Mouse (Mus musculus) limb, embryonic 13.5 days (tissue): ENCODE results near the gene Fkbp2. TPM values are rescaled to one million over a fixed set of nuclear protein-coding genes. Genes with fewer than 3 reads are reported as not detected.

Experiments used
- ATAC-seq: fragments of 200-750 bp; cut with Nextera tagmentation; 2 replicates; pipeline ENCODE4 v1.8.0; 2017; ENCODE audit warnings: low read depth, moderate number of reproducible peaks, moderate TSS enrichment; ENCODE audit not compliant: low FRiP score
- H3K27ac ChIP-seq: fragments of 300-500 bp; sonication (generic); 2 replicates; pipeline ENCODE4 v1.5.1; 2015; ENCODE audit warnings: inconsistent platforms, mild to moderate bottlenecking, moderate library complexity
- H3K27me3 ChIP-seq: fragments of 300-500 bp; sonication (generic); 2 replicates; pipeline ENCODE4 v1.6.1; 2015; ENCODE audit warnings: mild to moderate bottlenecking, inconsistent platforms
- H3K36me3 ChIP-seq: fragments of 300-500 bp; sonication (generic); 2 replicates; pipeline ENCODE4 v1.6.1; 2015; ENCODE audit warnings: inconsistent platforms, mild to moderate bottlenecking, moderate library complexity
- H3K4me1 ChIP-seq: fragments of 300-500 bp; sonication (generic); 2 replicates; pipeline ENCODE4 v1.6.1; 2015; ENCODE audit warnings: inconsistent platforms
- H3K4me2 ChIP-seq: fragments of 300-500 bp; sonication (generic); replicated peaks from 2 replicates; pipeline ENCODE4 v1.6.1; 2015; ENCODE audit warnings: inconsistent platforms, mild to moderate bottlenecking, moderate library complexity
- H3K4me3 ChIP-seq: fragments of 300-500 bp; sonication (generic); 2 replicates; pipeline ENCODE4 v1.5.1; 2015; ENCODE audit warnings: moderate library complexity, mild to moderate bottlenecking, inconsistent platforms
- H3K9ac ChIP-seq: fragments of 300-500 bp; sonication (generic); 2 replicates; pipeline ENCODE4 v1.6.1; 2015; ENCODE audit warnings: mild to moderate bottlenecking, inconsistent platforms
- H3K9me3 ChIP-seq: fragments of 300-500 bp; sonication (generic); 2 replicates; pipeline ENCODE4 v1.6.1; 2016; ENCODE audit warnings: inconsistent platforms
- WGBS: fragments of 180-500 bp; shearing (Covaris S2); methylation state at CpG from one replicate; pipeline ENCODE4 v1.1.7; 2015; 5-methylcytosine and 5-hydroxymethylcytosine counted together
- polyA plus RNA-seq: library from polyadenylated mRNA; unstranded; fragments of >200 nt; fragmentation: Nextera tagmentation; extraction: Ambion mirVana; gene quantifications from 2 replicates; pipeline ENCODE4 v1.2.1, GENCODE M21; 2015

Fkbp2 gene
- polyA plus RNA-seq, 1 experiment from 2014 or later = 89.3 TPM

GRCm38 (mm10) chr19:6942764-6943163, 37.5 kb downstream of the Fkbp2 start:
- Histone ChIP-seq H3K4me2 (peak overlapping the region; percentile 98), H3K36me3 (peaks cover 11% of the 10 kb centered on the region; the same call in 1 of the 2 replicates), H3K4me1 (peaks cover 24% of the 10 kb centered on the region), H3K9me3 (no peaks in the 10 kb centered on the region), H3K9ac (peak overlapping the region; percentile 85), H3K4me3 (peak overlapping the region; percentile 70), H3K27ac (peak overlapping the region; percentile 90), H3K27me3 (0 out of 2 replicates have a peak, but pooled peaks cover 1% of the 10 kb centered on the region)
- WGBS = 24% methylated on average over 5 of the region's 5 CpGs
- ATAC-seq = 0 out of 2 replicates have a peak, but pooled peaks have one; percentile 2

GRCm38 (mm10) chr19:6942249-6942691, 38.0 kb downstream of the Fkbp2 start, which contains the start of gene Gpr137:
Gpr137 (minus strand) TSS chr19:6942480.
- H3K27me3 ChIP-seq = 0 out of 2 replicates have a peak, but pooled peaks cover 4% of the 10 kb centered on the region
- H3K4me1 ChIP-seq = peaks cover 24% of the 10 kb centered on the region
- peaks cover 11% of the 10 kb centered on the region; the same call in 1 of the 2 replicates for H3K36me3 ChIP-seq
- peak within 1 kb of the TSS; percentile 70 for H3K4me3 ChIP-seq
- no peaks in the 10 kb centered on the region for H3K9me3 ChIP-seq
- peak within 1 kb of the TSS; percentile 90 for H3K27ac ChIP-seq
- ATAC-seq = peak; percentile 88
- H3K4me2 ChIP-seq = peak within 1 kb of the TSS; percentile 98
- WGBS = under 1% methylated on average over 27 of the region's 27 CpGs
- peak within 1 kb of the TSS; percentile 89 for H3K9ac ChIP-seq

GRCm38 (mm10) chr19:6941372-6942248, 38.7 kb downstream of the Fkbp2 start, which contains the start of gene Bad:
Bad (plus strand) TSS chr19:6941861.
- peak; percentile 77 for ATAC-seq
- Histone ChIP-seq H3K4me3 (peak within 1 kb of the TSS; percentile 70), H3K27ac (peak within 1 kb of the TSS; percentile 90), H3K9me3 (no peaks in the 10 kb centered on the region), H3K9ac (peak within 1 kb of the TSS; percentile 89), H3K4me1 (peaks cover 24% of the 10 kb centered on the region), H3K4me2 (peak within 1 kb of the TSS; percentile 98), H3K27me3 (peaks cover 7% of the 10 kb centered on the region; the same call in 1 of the 2 replicates), H3K36me3 (peaks cover 11% of the 10 kb centered on the region; the same call in 1 of the 2 replicates)
- WGBS = under 1% methylated on average over 83 of the region's 83 CpGs

- Histone ChIP-seq H3K9me3 (no peaks in the 10 kb centered on the region), H3K4me2 (peak overlapping the region; percentile 98), H3K27me3 (peaks cover 16% of the 10 kb centered on the region), H3K4me1 (peaks cover 24% of the 10 kb centered on the region), H3K4me3 (peak overlapping the region; percentile 70), H3K36me3 (peaks cover 5% of the 10 kb centered on the region; the same call in 1 of the 2 replicates), H3K27ac (no peak overlapping the region), H3K9ac (peak overlapping the region; percentile 89)
- peak; percentile 2; the same call in 1 of the 2 replicates for ATAC-seq
- 22% methylated on average over 28 of the region's 29 CpGs for WGBS
Observed at GRCm38 (mm10) chr19:6940396-6941351, 39.6 kb downstream of the Fkbp2 start.

- 89% methylated on average over 20 of the region's 20 CpGs for WGBS
- Histone ChIP-seq H3K4me3 (no peak overlapping the region), H3K9ac (no peak overlapping the region), H3K9me3 (no peaks in the 10 kb centered on the region), H3K4me2 (peak overlapping the region; percentile 98; the same call in 1 of the 2 replicates), H3K27me3 (peaks cover 29% of the 10 kb centered on the region), H3K4me1 (peaks cover 24% of the 10 kb centered on the region), H3K36me3 (no peaks in the 10 kb centered on the region), H3K27ac (no peak overlapping the region)
- no peak for ATAC-seq
Observed at GRCm38 (mm10) chr19:6939106-6940002, 40.9 kb downstream of the Fkbp2 start.

GRCm38 (mm10) chr19:6937541-6938465, 42.5 kb downstream of the Fkbp2 start:
- H3K9ac ChIP-seq = no peak overlapping the region

GRCm38 (mm10) chr19:6936299-6936698, 44.0 kb downstream of the Fkbp2 start:
- Histone ChIP-seq H3K36me3 (no peaks in the 10 kb centered on the region), H3K9me3 (no peaks in the 10 kb centered on the region), H3K4me1 (peaks cover 25% of the 10 kb centered on the region), H3K4me3 (no peak overlapping the region), H3K27me3 (peaks cover 59% of the 10 kb centered on the region), H3K9ac (no peak overlapping the region), H3K4me2 (no peak overlapping the region), H3K27ac (no peak overlapping the region)
- no peak for ATAC-seq
- WGBS = 15% methylated on average over 3 of the region's 3 CpGs

More at GRCm38 (mm10) chr19:6937541-6938465, 42.5 kb downstream of the Fkbp2 start:
- no peak overlapping the region for H3K27ac ChIP-seq
- peaks cover 44% of the 10 kb centered on the region for H3K27me3 ChIP-seq
- no peaks in the 10 kb centered on the region for H3K9me3 ChIP-seq
- 78% methylated on average over 16 of the region's 16 CpGs for WGBS
- no peaks in the 10 kb centered on the region for H3K36me3 ChIP-seq
- H3K4me1 ChIP-seq = peaks cover 28% of the 10 kb centered on the region
- no peak for ATAC-seq
- no peak overlapping the region for H3K4me2 ChIP-seq
- H3K4me3 ChIP-seq = no peak overlapping the region

- ATAC-seq = no peak
Observed at GRCm38 (mm10) chr19:6934195-6934977, 45.9 kb downstream of the Fkbp2 start, which contains the start of gene Kcnk4. Kcnk4 (minus strand) TSS chr19:6934515.

GRCm38 (mm10) chr19:6933436-6934194, 46.7 kb downstream of the Fkbp2 start:
- 5% methylated on average over 58 of the region's 58 CpGs for WGBS
- Histone ChIP-seq H3K9ac (peak overlapping the region; percentile 58), H3K4me1 (peaks cover 11% of the 10 kb centered on the region), H3K36me3 (no peaks in the 10 kb centered on the region), H3K27me3 (peaks cover 85% of the 10 kb centered on the region), H3K9me3 (no peaks in the 10 kb centered on the region), H3K4me2 (peak overlapping the region; percentile 73), H3K4me3 (peak overlapping the region; percentile 44), H3K27ac (no peak overlapping the region)
- ATAC-seq = peak; percentile 34; the same call in 1 of the 2 replicates

More at GRCm38 (mm10) chr19:6934195-6934977, 45.9 kb downstream of the Fkbp2 start, which contains the start of gene Kcnk4:
- peaks cover 77% of the 10 kb centered on the region for H3K27me3 ChIP-seq
- no peaks in the 10 kb centered on the region for H3K36me3 ChIP-seq
- H3K27ac ChIP-seq = no peak within 1 kb of the TSS
- H3K4me1 ChIP-seq = peaks cover 11% of the 10 kb centered on the region
- H3K9ac ChIP-seq = peak within 1 kb of the TSS; percentile 58
- no peaks in the 10 kb centered on the region for H3K9me3 ChIP-seq
- WGBS = 12% methylated on average over 23 of the region's 23 CpGs
- peak within 1 kb of the TSS; percentile 44 for H3K4me3 ChIP-seq
- H3K4me2 ChIP-seq = peak within 1 kb of the TSS; percentile 73
